Mouse (Mus musculus) kidney, postnatal 14 days (tissue): ENCODE measurements at regions not wholly inside any gene's neighbourhood (a gene's known extent, or its start where the extent isn't known, plus 50 kb on each side); places are given as distances from the start of the nearest gene placed in this dataset.
A peak's percentile ranks its signal among the peaks of the same experiment; 100 is the strongest.

Experiments used
- DNase-seq: peaks from one replicate; pipeline ENCODE4 v3.0.0; 2022; ENCODE audit warnings: mixed read lengths

DNA sequence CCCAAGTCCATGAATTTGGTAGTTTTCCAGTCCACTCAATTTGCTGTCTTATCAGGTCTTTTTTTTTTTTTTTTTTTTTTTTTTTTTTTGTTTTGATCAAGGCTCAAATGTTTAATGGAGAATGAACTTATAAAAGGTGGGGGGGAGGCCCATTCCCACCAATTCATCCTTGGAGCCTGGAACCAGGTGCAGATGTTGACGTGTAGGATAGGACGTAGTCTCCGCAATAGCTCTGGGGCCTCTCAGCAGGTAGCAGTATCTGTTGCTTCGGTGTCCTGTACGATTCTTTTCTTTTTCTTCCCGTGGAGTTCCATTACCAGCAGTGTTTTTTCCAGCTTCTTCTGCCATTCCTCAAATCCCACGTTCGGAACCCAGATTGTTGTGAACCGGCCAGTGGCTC lies 1296.3 kb upstream of the Ppp6c start:
- DNase-seq: no peak

DNA sequence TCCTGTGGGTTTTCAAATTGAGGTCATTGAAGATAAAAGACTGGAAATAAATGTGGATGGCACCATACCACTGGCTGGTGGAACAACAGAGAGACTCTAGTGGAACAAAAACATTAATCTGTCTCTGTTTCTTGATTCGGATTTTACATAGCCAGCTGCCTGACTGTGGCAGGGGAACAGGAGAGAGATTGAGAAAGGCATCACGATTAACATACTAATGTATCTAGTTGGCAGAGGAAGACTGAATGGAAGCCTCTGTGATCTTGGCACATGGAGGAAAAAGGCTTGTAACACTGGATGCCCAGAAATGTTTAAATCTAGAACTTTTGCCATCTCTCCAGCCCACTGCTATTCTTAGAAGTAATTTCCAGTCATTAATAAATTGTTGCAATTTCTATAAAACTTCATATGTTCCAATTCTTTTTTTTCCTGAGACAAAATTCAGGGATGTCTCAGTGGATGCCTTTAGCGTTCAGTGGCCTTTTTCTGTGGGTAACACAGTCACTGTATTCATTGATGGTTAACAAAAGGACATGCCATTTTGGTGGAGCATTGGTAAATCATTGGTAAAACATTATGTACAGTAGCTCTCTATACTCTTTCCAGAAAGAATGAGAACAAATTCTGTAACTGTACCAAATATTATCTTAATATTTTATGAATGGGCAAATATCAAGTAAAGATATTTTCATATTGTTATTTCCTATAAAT lies 1284.5 kb upstream of the Ppp6c start:
- DNase-seq: no peak

DNA sequence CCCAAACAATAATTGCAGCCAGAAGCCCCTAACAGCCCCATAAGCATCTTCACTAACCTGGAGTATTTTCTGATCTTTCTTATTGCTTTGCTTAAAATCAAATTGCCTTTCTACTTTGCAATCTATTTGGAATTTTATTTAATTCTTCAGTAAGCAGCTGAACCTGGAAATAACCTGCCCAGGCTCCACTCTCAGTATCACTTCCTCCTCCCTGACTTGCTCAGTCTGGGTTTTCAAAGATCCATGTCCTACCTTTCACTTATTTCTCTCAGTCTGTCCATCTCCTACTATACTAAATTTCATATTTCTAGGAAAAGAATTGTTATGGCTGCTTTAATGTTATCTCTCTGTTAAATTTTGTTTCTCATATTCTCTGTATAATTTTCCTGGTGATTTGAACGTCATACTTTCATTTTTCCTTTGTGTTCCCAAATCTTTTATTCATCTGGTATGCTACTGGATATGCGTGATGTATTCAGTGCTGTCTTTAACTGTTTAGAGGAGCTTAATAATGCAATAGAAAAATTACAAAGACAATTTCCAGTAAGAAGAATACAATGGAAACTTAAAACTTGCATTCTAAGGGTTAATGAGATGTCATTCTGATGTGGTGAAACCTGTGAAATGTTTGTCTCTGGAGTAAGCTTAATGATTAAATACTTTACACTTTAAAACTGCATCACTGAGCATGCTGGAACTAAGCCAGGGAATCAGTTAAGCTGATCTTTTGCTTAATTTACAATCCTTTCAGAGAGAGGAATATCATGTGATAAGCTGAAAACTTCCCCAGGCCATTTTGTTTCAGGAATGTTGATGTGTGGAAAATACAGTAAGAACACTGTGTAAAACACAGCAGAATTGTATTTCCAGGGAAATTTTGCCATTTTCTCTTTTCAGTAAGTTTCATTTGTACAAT lies 1252.8 kb upstream of the Ppp6c start:
- DNase-seq: peak; percentile 78

DNA sequence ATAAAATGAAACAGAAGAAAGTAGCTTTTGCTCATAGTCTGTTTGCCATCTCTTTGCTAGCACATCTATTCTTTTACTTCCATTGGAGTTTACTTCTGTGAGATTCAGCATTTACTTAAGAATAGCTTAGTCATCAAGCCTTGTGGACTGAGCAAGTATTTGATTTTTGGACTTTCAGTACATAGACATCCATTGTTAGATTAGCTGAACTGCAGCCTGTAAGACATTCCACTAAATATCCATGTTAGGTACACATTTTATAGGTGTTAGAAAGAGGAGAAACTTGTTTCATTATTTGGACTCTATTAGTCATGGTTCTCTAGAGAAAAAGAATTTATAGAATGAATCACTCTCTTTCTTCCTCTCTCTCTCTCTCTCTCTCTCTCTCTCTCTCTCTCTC lies 1251.2 kb upstream of the Ppp6c start:
- DNase-seq: no peak

DNA sequence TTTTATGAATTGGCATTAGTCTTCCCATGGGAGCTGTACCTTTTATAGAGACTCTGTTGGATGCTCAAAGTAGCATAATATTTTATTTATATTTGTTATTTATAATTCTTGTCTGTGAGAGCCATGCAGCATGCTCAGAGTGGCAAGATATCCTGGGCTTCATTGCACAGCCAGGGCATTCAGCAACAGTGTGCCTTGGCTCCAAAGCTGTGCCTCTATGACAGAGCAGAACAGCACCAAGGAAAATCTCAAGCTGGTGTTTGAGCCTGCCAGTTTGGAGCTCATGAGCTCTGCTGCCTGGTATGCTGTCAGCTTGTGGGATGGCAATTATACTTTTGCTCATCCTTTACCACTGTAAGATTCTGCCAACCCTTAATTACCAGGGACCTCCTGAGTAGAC lies 1230.1 kb upstream of the Ppp6c start:
- DNase-seq: no peak

GRCm38 (mm10) chr2:40432821-40433490 lies 1206.7 kb upstream of the Ppp6c start:
- DNase-seq: no peak

DNA sequence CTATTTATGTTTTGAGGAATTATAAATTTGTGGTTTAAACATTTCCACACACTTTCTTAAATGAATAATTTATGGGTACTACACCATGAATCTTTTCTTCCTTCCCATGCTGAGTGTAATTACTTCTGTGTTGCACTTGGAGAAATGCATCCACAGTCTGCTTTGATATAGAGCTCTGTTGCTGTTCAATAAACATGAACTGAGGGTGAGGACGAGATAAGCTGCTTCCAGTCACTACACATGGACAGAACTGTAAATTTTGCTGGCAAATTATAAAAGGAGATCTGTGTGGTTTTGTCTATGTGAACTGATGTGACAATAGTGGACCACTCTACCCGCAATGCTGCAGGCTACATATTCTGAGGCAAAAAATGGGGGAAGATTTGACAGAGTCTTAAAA lies 1205.1 kb upstream of the Ppp6c start:
- no peak for DNase-seq

- DNase-seq: no peak
Measured at GRCm38 (mm10) chr2:40402418-40402817, 1176.2 kb upstream of the Ppp6c start.
